Mouse (Mus musculus): Measurements from ENCODE around the gene Vamp1. TPM values are rescaled to one million over a fixed set of nuclear protein-coding genes. Genes with fewer than 3 reads are reported as not detected.

Gene Vamp1
- polyA plus RNA-seq, 1 experiment from 2014 or later = 4.3 TPM

DNA sequence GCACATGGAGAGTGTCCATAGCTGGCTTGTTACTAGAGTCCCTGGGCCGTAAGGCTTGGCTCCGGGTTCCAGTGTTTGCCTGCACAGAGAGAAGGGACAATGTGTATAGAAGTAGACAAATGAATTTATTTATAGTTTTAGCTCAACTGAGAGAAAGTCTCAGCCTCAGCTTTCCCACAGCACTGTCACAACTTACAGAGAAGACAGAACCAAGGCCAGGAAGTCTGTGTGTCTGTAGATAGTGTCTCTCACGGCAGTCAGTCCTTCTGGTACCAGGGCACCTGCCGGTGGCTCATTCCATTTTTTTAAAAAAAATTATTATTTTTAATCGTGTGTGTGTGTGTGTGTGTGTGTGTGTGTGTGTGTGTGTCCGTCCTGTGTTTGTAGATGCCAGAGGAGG, 17.2 kb downstream of the Vamp1 start:
- 77% methylated on average over 6 of the region's 6 CpGs for WGBS
- Histone ChIP-seq H3K9me3 (no peaks in the 10 kb centered on the region), H3K4me1 (peaks cover 24% of the 10 kb centered on the region), H3K27me3 (no peaks in the 10 kb centered on the region), H3K9ac (no peak overlapping the region), H3K4me2 (peak overlapping the region; percentile 92; the same call in 1 of the 2 replicates), H3K4me3 (no peak overlapping the region; the same call in 1 of the 2 replicates), H3K36me3 (no peaks in the 10 kb centered on the region), H3K27ac (no peak overlapping the region)
- ATAC-seq (ENCODE audit: insufficient number of reproducible peaks, insufficient read depth, low FRiP score, low TSS enrichment, low read depth) = no peak

DNA sequence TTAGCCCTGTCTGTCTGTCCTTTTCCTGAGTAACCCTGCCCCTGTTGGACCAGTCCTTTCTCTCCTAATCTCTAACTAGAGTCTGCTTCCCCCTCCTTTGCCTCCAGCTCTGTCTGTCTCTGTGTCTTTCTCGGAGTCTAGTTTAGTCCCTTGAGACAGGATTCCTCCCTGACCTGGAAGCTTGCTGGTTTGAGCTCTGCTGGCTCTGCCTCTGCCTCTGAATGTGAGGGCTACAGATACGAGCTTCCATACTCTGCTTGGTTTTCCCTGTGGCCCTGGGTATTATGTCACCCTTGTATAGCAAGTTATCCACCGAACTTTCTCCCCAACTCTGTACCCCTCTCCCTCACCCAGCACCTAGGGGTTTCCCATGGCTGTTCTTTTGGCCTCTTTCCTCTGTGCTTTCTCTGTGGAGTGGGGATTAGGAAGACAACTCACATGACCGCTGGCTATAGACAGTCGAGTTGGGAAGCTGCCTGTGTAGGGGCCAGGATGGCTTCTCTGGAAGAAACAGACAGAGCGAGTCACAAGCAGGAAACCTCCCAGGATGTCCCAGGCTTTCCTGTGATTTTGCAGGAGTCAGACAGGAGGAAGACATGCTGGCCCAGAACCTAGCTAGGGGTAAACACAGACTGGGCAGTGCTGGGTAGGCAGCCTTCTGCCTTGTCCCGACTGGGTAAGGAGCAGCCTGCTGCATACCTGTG, 18.6 kb downstream of the Vamp1 start:
- Histone ChIP-seq H3K4me2 (no peak overlapping the region), H3K4me1 (peaks cover 24% of the 10 kb centered on the region), H3K27me3 (no peaks in the 10 kb centered on the region), H3K27ac (no peak overlapping the region), H3K9me3 (no peaks in the 10 kb centered on the region), H3K4me3 (no peak overlapping the region), H3K9ac (no peak overlapping the region), H3K36me3 (no peaks in the 10 kb centered on the region)
- WGBS = 50% methylated on average over 7 of the region's 7 CpGs
- no peak for ATAC-seq (ENCODE audit: insufficient number of reproducible peaks, insufficient read depth, low FRiP score, low TSS enrichment, low read depth)

DNA sequence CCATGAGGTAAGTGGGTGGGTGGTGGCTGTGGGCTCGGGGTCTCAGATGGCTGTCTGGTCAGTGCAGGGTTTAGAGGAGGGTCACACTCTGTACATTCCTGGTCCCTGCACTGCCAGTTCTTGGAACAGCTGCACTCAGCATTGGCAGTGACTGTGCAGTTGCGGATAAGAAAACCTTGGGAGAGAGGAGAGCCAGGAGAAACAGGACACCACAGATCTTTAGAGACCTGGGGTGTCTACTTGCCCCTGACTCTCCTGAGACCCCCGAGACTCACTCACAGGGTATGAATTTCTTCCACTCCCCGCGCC, 19.1 kb downstream of the Vamp1 start:
- Histone ChIP-seq H3K27ac (no peak overlapping the region), H3K9ac (no peak overlapping the region), H3K27me3 (no peaks in the 10 kb centered on the region), H3K4me1 (peaks cover 24% of the 10 kb centered on the region), H3K4me3 (no peak overlapping the region), H3K9me3 (no peaks in the 10 kb centered on the region), H3K4me2 (no peak overlapping the region), H3K36me3 (no peaks in the 10 kb centered on the region)
- 56% methylated on average over 5 of the region's 5 CpGs for WGBS
- ATAC-seq (ENCODE audit: insufficient number of reproducible peaks, insufficient read depth, low FRiP score, low TSS enrichment, low read depth) = no peak

DNA sequence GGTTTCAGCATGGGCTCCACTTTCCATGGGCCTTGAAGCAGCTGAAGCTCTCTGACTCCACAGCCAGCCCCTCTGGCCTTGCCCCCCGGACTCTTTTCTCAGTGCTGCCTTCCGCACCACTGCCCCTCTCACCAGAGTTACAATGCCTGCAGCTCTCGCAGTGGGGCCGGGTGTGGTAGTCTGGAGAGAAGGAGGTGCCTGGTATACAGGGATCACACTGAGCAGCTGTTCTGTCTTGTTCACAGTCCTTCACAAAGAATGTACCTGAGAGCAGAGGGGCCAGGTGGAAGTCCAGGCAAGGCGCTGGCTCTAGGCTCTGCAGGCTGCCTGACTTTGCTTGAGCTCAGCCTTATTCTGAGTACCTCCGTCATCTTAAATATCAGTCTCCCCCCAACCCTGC, 21.0 kb downstream of the Vamp1 start:
- peaks cover 16% of the 10 kb centered on the region for H3K4me1 ChIP-seq
- WGBS = 63% methylated on average over 6 of the region's 6 CpGs

DNA sequence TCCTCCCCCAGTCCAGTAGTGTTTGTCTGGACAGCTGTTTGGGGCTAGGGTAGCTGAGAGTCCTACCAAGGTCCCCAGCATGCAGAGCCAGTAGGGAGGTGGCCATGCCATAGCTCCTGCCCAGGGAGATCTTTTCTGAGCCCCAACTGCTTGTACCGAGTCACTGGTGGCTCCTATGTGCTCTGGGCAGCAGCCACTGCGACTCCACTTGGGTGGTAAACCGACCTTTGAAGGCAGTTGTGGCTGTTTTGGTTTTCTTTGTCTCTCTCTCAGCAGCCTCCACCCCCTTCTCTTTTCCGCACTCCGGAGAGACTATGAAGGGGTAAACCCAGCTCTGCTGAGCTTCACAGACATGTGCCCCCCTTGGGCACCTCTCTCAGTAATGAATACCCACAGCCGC, 21.4 kb downstream of the Vamp1 start, which contains the start of gene Cd27:
TSS of gene Cd27 (minus strand) at position 229 of the 400 bp plus-strand sequence.
- Histone ChIP-seq H3K9ac (0 out of 2 replicates have a peak within 1 kb of the TSS, but pooled peaks have one; percentile 41), H3K4me1 (peaks cover 12% of the 10 kb centered on the region), H3K4me2 (no peak within 1 kb of the TSS), H3K27ac (no peak within 1 kb of the TSS), H3K4me3 (no peak within 1 kb of the TSS), H3K27me3 (no peaks in the 10 kb centered on the region), H3K9me3 (no peaks in the 10 kb centered on the region), H3K36me3 (no peaks in the 10 kb centered on the region)
- WGBS = 26% methylated on average over 6 of the region's 6 CpGs
- ATAC-seq (ENCODE audit: insufficient number of reproducible peaks, insufficient read depth, low FRiP score, low TSS enrichment, low read depth) = no peak

More for the DNA sequence above, 21.0 kb downstream of the Vamp1 start:
- Histone ChIP-seq H3K27me3 (no peaks in the 10 kb centered on the region), H3K9me3 (no peaks in the 10 kb centered on the region), H3K9ac (0 out of 2 replicates have a peak overlapping the region, but pooled peaks have one; percentile 41), H3K27ac (no peak overlapping the region), H3K4me3 (no peak overlapping the region), H3K4me2 (no peak overlapping the region), H3K36me3 (no peaks in the 10 kb centered on the region)
- ATAC-seq (ENCODE audit: insufficient number of reproducible peaks, insufficient read depth, low FRiP score, low TSS enrichment, low read depth) = no peak

DNA sequence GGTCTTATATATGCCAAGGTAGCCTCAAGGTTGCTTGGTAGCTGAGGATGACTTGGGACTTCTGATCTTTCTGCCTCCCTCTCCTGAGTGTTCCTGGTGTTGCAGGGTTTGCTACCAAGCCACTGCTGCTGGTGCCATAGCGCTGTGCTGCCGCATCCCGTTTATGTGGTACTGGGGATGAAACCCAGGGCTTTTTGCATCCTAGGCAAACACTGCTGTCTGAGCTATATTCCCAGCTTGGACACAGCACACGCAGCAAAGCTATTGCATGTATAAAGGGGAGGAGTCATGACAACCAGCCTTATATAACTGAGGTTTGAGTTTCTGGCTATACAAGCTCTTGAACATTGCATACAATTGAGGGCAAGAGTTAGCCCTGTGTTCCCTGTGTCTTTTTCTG, 22.1 kb downstream of the Vamp1 start:
- H3K36me3 ChIP-seq = no peaks in the 10 kb centered on the region
- 80% methylated on average over 4 of the region's 4 CpGs for WGBS
- no peak for ATAC-seq (ENCODE audit: insufficient number of reproducible peaks, insufficient read depth, low FRiP score, low TSS enrichment, low read depth)

DNA sequence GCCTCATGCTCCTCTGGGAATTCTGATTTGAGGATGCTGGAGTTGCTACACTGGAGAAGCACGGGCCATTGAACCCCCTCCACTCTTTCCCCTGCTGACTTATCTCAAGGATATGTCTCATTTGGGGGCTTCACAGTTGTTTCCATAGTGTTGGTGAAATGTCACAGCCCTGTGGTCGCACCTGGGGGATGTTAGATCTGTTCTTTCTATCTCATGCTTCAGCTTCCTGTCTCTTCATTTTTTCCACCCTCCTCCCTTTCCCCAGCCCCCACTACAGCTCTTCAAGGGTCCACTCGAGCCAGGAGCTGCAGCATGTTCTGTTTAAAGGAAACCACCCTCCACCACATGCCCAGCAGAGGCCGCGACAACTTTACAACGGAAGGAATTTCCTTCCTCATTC, 23.0 kb downstream of the Vamp1 start:
- Histone ChIP-seq H3K9me3 (no peaks in the 10 kb centered on the region), H3K4me1 (peaks cover 6% of the 10 kb centered on the region), H3K9ac (no peak overlapping the region), H3K27me3 (no peaks in the 10 kb centered on the region), H3K36me3 (no peaks in the 10 kb centered on the region), H3K27ac (no peak overlapping the region), H3K4me2 (no peak overlapping the region), H3K4me3 (no peak overlapping the region)
- no peak for ATAC-seq (ENCODE audit: insufficient number of reproducible peaks, insufficient read depth, low FRiP score, low TSS enrichment, low read depth)
- 64% methylated on average over 6 of the region's 6 CpGs for WGBS

More for the DNA sequence above, 22.1 kb downstream of the Vamp1 start:
- H3K9ac ChIP-seq = no peak overlapping the region
- H3K9me3 ChIP-seq = no peaks in the 10 kb centered on the region
- H3K27ac ChIP-seq = no peak overlapping the region
- H3K4me3 ChIP-seq = no peak overlapping the region
- no peak overlapping the region for H3K4me2 ChIP-seq
- peaks cover 6% of the 10 kb centered on the region for H3K4me1 ChIP-seq
- no peaks in the 10 kb centered on the region for H3K27me3 ChIP-seq

DNA sequence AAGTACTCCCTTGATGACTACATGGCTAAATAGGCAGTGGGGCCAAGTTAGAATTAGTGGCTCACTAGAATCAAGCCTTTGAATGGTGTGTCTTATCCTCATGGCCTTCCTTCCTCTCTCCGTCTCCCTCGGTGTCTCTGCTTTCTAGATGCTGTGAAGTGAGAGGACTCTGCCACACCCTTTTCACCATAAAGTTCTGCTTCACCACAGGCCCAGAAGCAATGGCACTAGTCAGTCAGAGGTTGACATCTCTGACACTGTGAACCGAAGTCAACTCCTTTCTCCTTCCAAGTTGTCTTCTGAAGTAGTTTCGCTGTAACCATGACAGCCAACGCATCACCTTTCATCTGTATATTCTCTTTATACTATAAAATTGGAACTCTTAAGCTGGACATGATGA, 24.2 kb downstream of the Vamp1 start:
- ATAC-seq (ENCODE audit: insufficient number of reproducible peaks, insufficient read depth, low FRiP score, low TSS enrichment, low read depth) = no peak

DNA sequence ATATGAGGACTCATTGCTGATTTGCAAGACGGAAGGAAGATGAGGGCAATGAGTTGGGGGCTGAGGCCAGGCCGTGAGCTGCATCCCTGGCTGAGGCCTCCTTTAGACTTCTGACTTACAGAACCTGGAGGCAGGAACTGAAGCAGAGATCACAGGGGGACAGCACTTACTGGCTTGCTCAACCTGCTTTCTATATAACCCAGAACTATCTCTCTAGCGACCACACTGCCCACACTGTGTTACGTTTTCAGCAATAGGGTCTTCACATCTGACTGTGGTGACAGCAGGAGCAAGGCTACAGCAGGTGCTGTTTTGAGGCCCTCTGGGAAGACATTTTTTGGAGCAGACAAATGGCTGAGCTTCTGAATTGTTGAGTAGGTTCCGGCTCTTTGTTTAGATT, 25.3 kb downstream of the Vamp1 start:
- Histone ChIP-seq H3K9ac (no peak overlapping the region), H3K36me3 (no peaks in the 10 kb centered on the region), H3K9me3 (no peaks in the 10 kb centered on the region), H3K27me3 (no peaks in the 10 kb centered on the region), H3K4me2 (no peak overlapping the region), H3K4me1 (peaks cover 6% of the 10 kb centered on the region), H3K27ac (no peak overlapping the region), H3K4me3 (no peak overlapping the region)
- 82% methylated on average over 5 of the region's 5 CpGs for WGBS
- ATAC-seq (ENCODE audit: insufficient number of reproducible peaks, insufficient read depth, low FRiP score, low TSS enrichment, low read depth) = no peak

More for the DNA sequence above, 24.2 kb downstream of the Vamp1 start:
- Histone ChIP-seq H3K27ac (no peak overlapping the region), H3K4me3 (no peak overlapping the region), H3K9me3 (no peaks in the 10 kb centered on the region), H3K4me1 (peaks cover 6% of the 10 kb centered on the region), H3K27me3 (no peaks in the 10 kb centered on the region), H3K36me3 (no peaks in the 10 kb centered on the region), H3K9ac (no peak overlapping the region), H3K4me2 (no peak overlapping the region)
- WGBS = 91% methylated on average over 5 of the region's 5 CpGs

DNA sequence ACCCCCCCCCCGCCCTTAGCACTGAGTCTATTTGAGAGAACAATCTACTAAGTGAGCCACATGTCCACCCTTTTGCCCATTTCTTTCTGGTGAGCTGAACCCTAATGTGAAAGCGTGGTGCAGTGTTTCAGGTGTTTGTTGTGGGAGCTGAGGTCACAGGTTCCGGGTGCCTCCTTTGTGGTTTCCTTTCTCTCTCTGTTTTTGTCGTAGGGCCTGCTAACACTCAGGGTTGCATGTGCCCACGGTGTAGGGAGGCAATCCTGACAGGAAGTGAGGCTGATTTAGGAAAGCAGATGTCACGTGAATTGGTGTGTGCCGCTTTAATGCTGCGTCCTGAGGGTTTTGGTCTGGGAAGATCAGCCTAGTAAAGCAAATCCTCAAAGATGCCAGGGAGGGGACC, 26.2 kb downstream of the Vamp1 start:
- 83% methylated on average over 8 of the region's 8 CpGs for WGBS
- Histone ChIP-seq H3K27ac (no peak overlapping the region), H3K9me3 (no peaks in the 10 kb centered on the region), H3K27me3 (no peaks in the 10 kb centered on the region), H3K9ac (no peak overlapping the region), H3K4me1 (peaks cover 3% of the 10 kb centered on the region), H3K4me2 (no peak overlapping the region), H3K36me3 (no peaks in the 10 kb centered on the region), H3K4me3 (no peak overlapping the region)
- ATAC-seq (ENCODE audit: insufficient number of reproducible peaks, insufficient read depth, low FRiP score, low TSS enrichment, low read depth) = no peak

DNA sequence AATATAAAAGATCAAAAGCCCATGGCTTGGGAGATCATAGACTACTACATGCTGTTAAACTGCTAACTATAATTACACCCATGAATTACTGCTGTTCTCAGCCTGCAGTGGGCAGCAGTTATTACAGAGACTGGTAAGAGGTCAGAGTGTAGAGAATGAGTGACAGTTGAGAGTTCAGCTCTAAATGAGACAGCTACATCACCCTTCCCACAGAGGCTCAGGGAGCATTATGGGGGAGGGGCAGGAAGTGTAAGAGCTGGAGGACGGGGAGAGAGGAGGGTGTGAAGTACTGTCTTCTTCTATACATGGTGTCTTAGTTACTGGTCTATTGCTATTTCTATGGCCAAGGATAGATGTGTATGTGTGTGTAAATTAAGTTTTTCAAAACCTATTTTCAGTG, 29.2 kb downstream of the Vamp1 start:
- H3K4me2 ChIP-seq = no peak overlapping the region
- H3K36me3 ChIP-seq = no peaks in the 10 kb centered on the region
- no peaks in the 10 kb centered on the region for H3K9me3 ChIP-seq
- ATAC-seq (ENCODE audit: insufficient number of reproducible peaks, insufficient read depth, low FRiP score, low TSS enrichment, low read depth) = no peak
- H3K9ac ChIP-seq = no peak overlapping the region
- WGBS = 28% methylated on average over 1 of the region's 1 CpGs
- H3K27me3 ChIP-seq = no peaks in the 10 kb centered on the region
- H3K4me1 ChIP-seq = no peaks in the 10 kb centered on the region
- H3K27ac ChIP-seq = no peak overlapping the region
- H3K4me3 ChIP-seq = no peak overlapping the region

DNA sequence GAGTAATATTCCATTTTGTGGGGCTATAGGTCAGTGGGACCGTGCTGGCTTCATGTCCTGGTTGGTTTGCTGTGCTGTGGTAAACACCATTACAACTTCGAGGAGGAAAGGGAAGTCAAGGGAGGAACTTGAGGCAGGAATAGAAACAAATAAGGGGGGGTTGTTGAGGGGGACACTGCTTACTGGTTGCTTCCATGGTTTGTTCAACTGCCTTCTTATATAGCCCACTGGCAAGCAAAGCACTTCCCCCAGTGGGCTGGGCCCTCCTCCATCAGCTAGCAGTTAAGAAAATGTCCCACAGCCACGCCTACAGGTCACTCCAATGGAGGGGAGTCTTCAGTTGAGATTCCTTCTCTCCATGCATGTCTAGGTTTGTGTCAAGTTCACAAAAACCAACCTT, 36.9 kb downstream of the Vamp1 start:
- Histone ChIP-seq H3K27ac (no peak overlapping the region), H3K27me3 (no peaks in the 10 kb centered on the region), H3K4me2 (no peak overlapping the region), H3K4me3 (no peak overlapping the region), H3K36me3 (no peaks in the 10 kb centered on the region), H3K4me1 (no peaks in the 10 kb centered on the region), H3K9ac (no peak overlapping the region), H3K9me3 (no peaks in the 10 kb centered on the region)
- 76% methylated on average over 3 of the region's 3 CpGs for WGBS
- ATAC-seq (ENCODE audit: insufficient number of reproducible peaks, insufficient read depth, low FRiP score, low TSS enrichment, low read depth) = no peak
